Mouse (Mus musculus): ENCODE results near the gene Zbtb14.

Gene Zbtb14

GRCm38 (mm10) chr17:69382511-69383100, at the start of gene Zbtb14:
Zbtb14 (plus strand) TSS chr17:69383050.
- peak; percentile 92 to 95 for DNase-seq

GRCm38 (mm10) chr17:69346056-69346455, 36.8 kb upstream of the Zbtb14 start:
- DNase-seq = no peak

- DNase-seq = no peak
Measured at GRCm38 (mm10) chr17:69349014-69349531, 33.8 kb upstream of the Zbtb14 start.

- DNase-seq = no peak
Measured at GRCm38 (mm10) chr17:69365049-69365448, 17.8 kb upstream of the Zbtb14 start.

GRCm38 (mm10) chr17:69380838-69381237, 2.0 kb upstream of the Zbtb14 start:
- DNase-seq = no peak

GRCm38 (mm10) chr17:69383201-69383940, 521 bp downstream of the Zbtb14 start:
- peak; percentile 70 to 75 for DNase-seq

GRCm38 (mm10) chr17:69383941-69384665, 1.3 kb downstream of the Zbtb14 start:
- peak; percentile 60 to 62 for DNase-seq

- peak in 1 of 2 experiments; percentile 27 for DNase-seq
Measured at GRCm38 (mm10) chr17:69396147-69397033, 13.5 kb downstream of the Zbtb14 start.

GRCm38 (mm10) chr17:69397163-69397562, 14.3 kb downstream of the Zbtb14 start:
- no peak for DNase-seq

- no peak for DNase-seq
Measured at GRCm38 (mm10) chr17:69398092-69398491, 15.2 kb downstream of the Zbtb14 start.

- DNase-seq = no peak
Measured at GRCm38 (mm10) chr17:69401146-69401545, 18.3 kb downstream of the Zbtb14 start.

- DNase-seq = no peak
Measured at GRCm38 (mm10) chr17:69416163-69416562, 33.3 kb downstream of the Zbtb14 start.

GRCm38 (mm10) chr17:69416920-69417661, 34.2 kb downstream of the Zbtb14 start:
- DNase-seq = peak; percentile 90 to 94

- DNase-seq = no peak
Measured at GRCm38 (mm10) chr17:69417724-69418373, 35.0 kb downstream of the Zbtb14 start.

- DNase-seq = no peak
Measured at GRCm38 (mm10) chr17:69421592-69421991, 38.7 kb downstream of the Zbtb14 start.

- DNase-seq = no peak
Measured at GRCm38 (mm10) chr17:69437836-69438235, 55.0 kb downstream of the Zbtb14 start.

- DNase-seq = no peak
Measured at GRCm38 (mm10) chr17:69438486-69438885, 55.6 kb downstream of the Zbtb14 start.

GRCm38 (mm10) chr17:69438990-69439491, 56.2 kb downstream of the Zbtb14 start, which contains the start of gene Akain1:
Akain1 (plus strand) TSS chr17:69439326.
- peak; percentile 37 to 59 for DNase-seq

GRCm38 (mm10) chr17:69439571-69440480, 57.0 kb downstream of the Zbtb14 start:
- DNase-seq = no peak
